ENCODE assay signal across 8 mouse cellular contexts in genomic region chr2:127182598-127183381, GRCm38 (mm10). TPM values are rescaled to one million over a fixed set of nuclear protein-coding genes. Genes with fewer than 3 reads are reported as not detected.
DNase-seq lines count a peak whose midpoint lies in the region; ATAC-seq lines count a peak whose summit lies in the region.

No protein-coding gene starts in this region.

- H3K4me2 ChIP-seq in heart, embryonic 12.5 days: peak overlapping the region; percentile 78
- H3K4me2 ChIP-seq in kidney, embryonic 16.5 days (replicated peaks; ENCODE audit: low read depth, low read length): peak overlapping the region; percentile 76

- peaks cover 5% of the 10 kb centered on the region; the same call in 1 of the 2 replicates for H3K27me3 ChIP-seq in heart, embryonic 12.5 days (replicated peaks)
- 0 out of 2 replicates have a peak, but pooled peaks cover 5% of the 10 kb centered on the region for H3K27me3 ChIP-seq in kidney, embryonic 16.5 days (ENCODE audit: insufficient read depth, low read length)

- H3K27ac ChIP-seq in heart, embryonic 12.5 days (ENCODE audit: poor library complexity, severe bottlenecking): peak overlapping the region; percentile 79
- H3K27ac ChIP-seq in kidney, embryonic 16.5 days (ENCODE audit: low read length): peak overlapping the region; percentile 86

- DNase-seq in CD4-positive, CD25-positive, alpha-beta regulatory T cell, adult 2 months (ENCODE audit: low read depth, low spot score): peak; percentile 88
- DNase-seq in c-Kit-negative CD71-positive TER-119-positive erythroid progenitor cells, embryonic 14.5 days (ENCODE audit: low read depth, low spot score): peak; percentile 64
- DNase-seq in fat pad, adult 2 months (ENCODE audit: extremely low read depth, low read depth, low spot score): peak; percentile 69
- DNase-seq in liver: peak; percentile 80
- peak; percentile 51 to 65 for DNase-seq in monocyte, adult 2 months (ENCODE audit: low read depth in 1 of 2, low spot score in 2 of 2)
- peak; percentile 89 to 92 for DNase-seq in spleen, postnatal 36 days (ENCODE audit: low spot score in 2 of 2)

- H3K4me3 ChIP-seq in heart, embryonic 12.5 days: peak overlapping the region; percentile 65
- H3K4me3 ChIP-seq in kidney, embryonic 16.5 days (ENCODE audit: low read length): peak overlapping the region; percentile 60

- peak; percentile 99 for ATAC-seq in heart, embryonic 12.5 days (ENCODE audit: insufficient number of reproducible peaks, low FRiP score)
- ATAC-seq in kidney, embryonic 16.5 days (ENCODE audit: low FRiP score, low TSS enrichment): peak; percentile 100

- WGBS in heart, embryonic 12.5 days: 2% methylated on average over 17 of the region's 17 CpGs
- WGBS in kidney, embryonic 16.5 days: 2% methylated on average over 17 of the region's 17 CpGs

- H3K9ac ChIP-seq in heart, embryonic 12.5 days: peak overlapping the region; percentile 78
- peak overlapping the region; percentile 81 for H3K9ac ChIP-seq in kidney, embryonic 16.5 days (replicated peaks; ENCODE audit: low read length)

- no peaks in the 10 kb centered on the region for H3K36me3 ChIP-seq in heart, embryonic 12.5 days
- H3K36me3 ChIP-seq in kidney, embryonic 16.5 days (ENCODE audit: insufficient read depth, low read length): no peaks in the 10 kb centered on the region

- H3K9me3 ChIP-seq in heart, embryonic 12.5 days (replicated peaks): no peaks in the 10 kb centered on the region
- H3K9me3 ChIP-seq in kidney, embryonic 16.5 days (ENCODE audit: low read length): no peaks in the 10 kb centered on the region

- H3K4me1 ChIP-seq in heart, embryonic 12.5 days (replicated peaks): 0 out of 2 replicates have a peak, but pooled peaks cover 2% of the 10 kb centered on the region
- 0 out of 2 replicates have a peak, but pooled peaks cover 5% of the 10 kb centered on the region for H3K4me1 ChIP-seq in kidney, embryonic 16.5 days (ENCODE audit: insufficient read depth, low read length)

RNA-seq across cellular contexts. Expression of gene 1810024B03Rik, which starts 25.3 kb away (rescaled TPM):
- polyA plus RNA-seq in heart, embryonic 12.5 days (2016; fragmentation: Nextera tagmentation; extraction: Ambion mirVana): 1.8 and 2.3 TPM in 2 replicates
- 1.6 and 2.1 TPM in 2 replicates for polyA plus RNA-seq in kidney, embryonic 16.5 days (2015; fragmentation: Nextera tagmentation; extraction: Ambion mirVana)

RNA-seq across cellular contexts. Expression of gene Snrnp200, which starts 25.4 kb away (rescaled TPM):
- polyA plus RNA-seq in heart, embryonic 12.5 days (2016; fragmentation: Nextera tagmentation; extraction: Ambion mirVana): 48.8 and 49.5 TPM in 2 replicates
- polyA plus RNA-seq in kidney, embryonic 16.5 days (2015; fragmentation: Nextera tagmentation; extraction: Ambion mirVana): 67.2 and 70.5 TPM in 2 replicates

RNA-seq across cellular contexts. Expression of gene Itpripl1, which starts 39.5 kb away (rescaled TPM):
- polyA plus RNA-seq in heart, embryonic 12.5 days (2016; fragmentation: Nextera tagmentation; extraction: Ambion mirVana): 11.1 and 12.5 TPM in 2 replicates
- 24.0 and 27.1 TPM in 2 replicates for polyA plus RNA-seq in kidney, embryonic 16.5 days (2015; fragmentation: Nextera tagmentation; extraction: Ambion mirVana)

RNA-seq across cellular contexts. Expression of gene Ncaph, which starts 49.0 kb away (rescaled TPM):
- polyA plus RNA-seq in heart, embryonic 12.5 days (2016; fragmentation: Nextera tagmentation; extraction: Ambion mirVana): 62.9 and 67.1 TPM in 2 replicates
- polyA plus RNA-seq in kidney, embryonic 16.5 days (2015; fragmentation: Nextera tagmentation; extraction: Ambion mirVana): 91.5 and 96.6 TPM in 2 replicates

Comparison
In these comparisons a context has a peak if more than half of its experiments do, and no peak if none do; other contexts are left out.
1. Peak in every context shown above with its lines: DNase-seq, ATAC-seq, H3K4me3 ChIP-seq and H3K27ac ChIP-seq.